Mouse (Mus musculus): ENCODE measurements around the gene Rbfox2. TPM values are rescaled to one million over a fixed set of nuclear protein-coding genes. Genes with fewer than 3 reads are reported as not detected.
A peak's percentile ranks its signal among the peaks of the same experiment; 100 is the strongest.

Rbfox2 gene
- polyA plus RNA-seq (2012; ENCODE audit: insufficient read depth, insufficient read length, missing spikeins), result 1.3 and 2.0 TPM in 2 replicates

DNA sequence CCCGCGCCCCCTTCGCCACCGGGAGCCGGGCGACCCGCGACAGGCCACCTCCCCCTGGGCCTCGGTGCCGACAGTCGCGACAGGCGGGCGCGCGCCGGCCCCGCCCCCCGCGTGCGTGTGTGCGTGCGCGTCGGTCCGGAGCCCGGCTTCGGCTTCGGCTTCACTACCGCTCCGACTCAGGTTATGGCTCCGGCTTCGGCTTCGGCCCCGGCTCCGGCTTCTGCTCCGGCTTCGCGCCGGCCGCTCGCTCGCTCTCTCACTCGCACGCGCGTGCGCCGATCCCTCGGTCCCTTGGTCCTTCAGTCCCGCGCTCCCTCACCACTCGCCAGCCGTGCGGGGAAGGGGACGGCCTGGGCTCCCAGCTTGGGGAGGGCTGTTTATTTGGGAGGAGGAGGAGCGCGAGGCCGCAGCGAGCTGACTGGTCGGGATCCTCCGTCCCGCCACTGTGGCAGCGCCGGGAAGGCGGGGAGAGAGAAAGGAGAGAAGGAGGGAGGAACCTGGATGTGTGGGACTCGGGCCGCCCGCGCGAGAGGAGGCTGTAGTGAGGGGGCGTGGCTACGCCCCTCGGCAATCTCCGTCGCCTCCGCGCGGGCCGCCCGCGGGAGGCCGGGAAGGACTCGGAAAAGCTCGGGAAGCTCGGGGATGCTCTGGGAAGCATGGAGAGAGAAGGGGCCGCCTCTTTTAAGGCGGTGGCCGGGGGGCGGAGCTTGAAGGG, at the start of gene Rbfox2:
Gene Rbfox2, minus strand, starts transcription at position 458 of the 715 bp plus-strand sequence.
- TF ChIP-seq POLR2A (IDR thresholded peaks at IDR 0.05; ENCODE audit: borderline replicate concordance, low read depth, low read length) (no peak), CTCF (IDR thresholded peaks at IDR 0.05; ENCODE audit: low read depth, low read length) (no peak)
- no peak within 1 kb of the TSS for H3K27ac ChIP-seq (ENCODE audit: insufficient read depth, low read depth, low read length)
- no peaks in the 10 kb centered on the region for H3K4me1 ChIP-seq (ENCODE audit: control insufficient read depth, insufficient read depth, low read length)
- peak within 1 kb of the TSS; percentile 96 for H3K4me3 ChIP-seq (ENCODE audit: insufficient read depth, low read length)

DNA sequence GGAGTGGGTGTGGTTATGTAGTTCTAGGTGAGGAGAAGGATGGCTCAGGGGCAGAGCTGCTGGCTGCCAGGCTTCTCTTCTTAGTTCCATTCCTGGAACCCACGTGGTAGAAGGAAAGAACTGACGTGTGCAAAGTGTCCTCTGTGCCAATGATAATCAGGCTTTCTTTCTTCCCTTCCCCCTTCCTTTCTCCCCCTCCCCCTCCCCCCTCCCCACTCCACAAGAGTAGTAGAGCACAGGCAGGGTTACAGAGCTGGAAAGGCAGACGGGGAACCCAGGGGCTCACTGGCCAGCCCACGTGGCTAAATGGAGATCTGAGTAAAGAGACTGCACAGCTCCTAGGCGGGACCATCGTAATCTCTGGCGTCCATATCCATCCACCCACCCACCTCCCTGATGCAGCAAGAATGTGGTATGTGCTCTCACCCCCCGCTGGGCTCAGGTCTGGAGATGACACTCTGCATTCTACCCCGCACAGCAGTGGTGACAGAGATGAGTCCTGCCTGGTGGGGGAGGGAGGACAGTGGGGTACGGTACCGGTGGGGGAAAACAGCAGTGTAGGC, 49.5 kb upstream of the Rbfox2 start:
- TF ChIP-seq POLR2A (IDR thresholded peaks at IDR 0.05; ENCODE audit: borderline replicate concordance, low read depth, low read length), result no peak
- TF ChIP-seq CTCF (IDR thresholded peaks at IDR 0.05; ENCODE audit: low read depth, low read length), result no peak
- no peak overlapping the region for H3K4me3 ChIP-seq (ENCODE audit: insufficient read depth, low read length)
- no peaks in the 10 kb centered on the region for H3K4me1 ChIP-seq (ENCODE audit: control insufficient read depth, insufficient read depth, low read length)
- no peak overlapping the region for H3K27ac ChIP-seq (ENCODE audit: insufficient read depth, low read depth, low read length)

- Histone ChIP-seq H3K4me1 (ENCODE audit: control insufficient read depth, insufficient read depth, low read length) (no peaks in the 10 kb centered on the region), H3K27ac (ENCODE audit: insufficient read depth, low read depth, low read length) (no peak overlapping the region), H3K4me3 (ENCODE audit: insufficient read depth, low read length) (no peak overlapping the region)
- TF ChIP-seq CTCF (IDR thresholded peaks at IDR 0.05; ENCODE audit: low read depth, low read length), result no peak
- no peak for TF ChIP-seq POLR2A (IDR thresholded peaks at IDR 0.05; ENCODE audit: borderline replicate concordance, low read depth, low read length)
Measured at GRCm38 (mm10) chr15:77354848-77355551, 48.2 kb upstream of the Rbfox2 start.

DNA sequence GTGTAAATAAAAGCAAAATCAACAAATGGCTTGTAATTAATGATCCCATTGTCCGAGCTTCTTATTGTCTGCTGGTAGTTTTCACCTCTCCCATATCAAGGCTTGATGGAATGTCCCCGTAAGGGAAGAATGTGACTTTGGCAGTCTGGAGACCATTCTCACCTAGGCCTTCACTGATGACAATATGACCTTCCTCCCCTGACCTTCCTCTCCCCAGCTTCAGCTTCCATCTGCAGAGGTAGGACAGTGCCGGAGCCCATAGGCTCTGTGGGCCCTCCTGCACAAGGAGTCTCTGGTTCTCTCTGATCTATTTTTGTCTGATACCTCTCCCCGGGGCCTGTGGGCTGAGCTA, 47.7 kb upstream of the Rbfox2 start:
- no peak overlapping the region for H3K4me3 ChIP-seq (ENCODE audit: insufficient read depth, low read length)
- H3K4me1 ChIP-seq (ENCODE audit: control insufficient read depth, insufficient read depth, low read length), result no peaks in the 10 kb centered on the region
- TF ChIP-seq CTCF (IDR thresholded peaks at IDR 0.05; ENCODE audit: low read depth, low read length) (no peak), POLR2A (IDR thresholded peaks at IDR 0.05; ENCODE audit: borderline replicate concordance, low read depth, low read length) (no peak)
- H3K27ac ChIP-seq (ENCODE audit: insufficient read depth, low read depth, low read length), result no peak overlapping the region

GRCm38 (mm10) chr15:77353764-77354163, 47.0 kb upstream of the Rbfox2 start:
- Histone ChIP-seq H3K4me1 (ENCODE audit: control insufficient read depth, insufficient read depth, low read length) (no peaks in the 10 kb centered on the region), H3K27ac (ENCODE audit: insufficient read depth, low read depth, low read length) (no peak overlapping the region), H3K4me3 (ENCODE audit: insufficient read depth, low read length) (no peak overlapping the region)
- TF ChIP-seq CTCF (IDR thresholded peaks at IDR 0.05; ENCODE audit: low read depth, low read length) (no peak), POLR2A (IDR thresholded peaks at IDR 0.05; ENCODE audit: borderline replicate concordance, low read depth, low read length) (no peak)

GRCm38 (mm10) chr15:77352863-77353262, 46.1 kb upstream of the Rbfox2 start:
- no peak overlapping the region for H3K27ac ChIP-seq (ENCODE audit: insufficient read depth, low read depth, low read length)
- TF ChIP-seq POLR2A (IDR thresholded peaks at IDR 0.05; ENCODE audit: borderline replicate concordance, low read depth, low read length) (no peak), CTCF (IDR thresholded peaks at IDR 0.05; ENCODE audit: low read depth, low read length) (no peak)
- no peaks in the 10 kb centered on the region for H3K4me1 ChIP-seq (ENCODE audit: control insufficient read depth, insufficient read depth, low read length)
- H3K4me3 ChIP-seq (ENCODE audit: insufficient read depth, low read length), result no peak overlapping the region

GRCm38 (mm10) chr15:77350117-77350516, 43.3 kb upstream of the Rbfox2 start:
- TF ChIP-seq CTCF (IDR thresholded peaks at IDR 0.05; ENCODE audit: low read depth, low read length), result no peak
- TF ChIP-seq POLR2A (IDR thresholded peaks at IDR 0.05; ENCODE audit: borderline replicate concordance, low read depth, low read length), result no peak
- H3K4me1 ChIP-seq (ENCODE audit: control insufficient read depth, insufficient read depth, low read length), result no peaks in the 10 kb centered on the region
- no peak overlapping the region for H3K27ac ChIP-seq (ENCODE audit: insufficient read depth, low read depth, low read length)

DNA sequence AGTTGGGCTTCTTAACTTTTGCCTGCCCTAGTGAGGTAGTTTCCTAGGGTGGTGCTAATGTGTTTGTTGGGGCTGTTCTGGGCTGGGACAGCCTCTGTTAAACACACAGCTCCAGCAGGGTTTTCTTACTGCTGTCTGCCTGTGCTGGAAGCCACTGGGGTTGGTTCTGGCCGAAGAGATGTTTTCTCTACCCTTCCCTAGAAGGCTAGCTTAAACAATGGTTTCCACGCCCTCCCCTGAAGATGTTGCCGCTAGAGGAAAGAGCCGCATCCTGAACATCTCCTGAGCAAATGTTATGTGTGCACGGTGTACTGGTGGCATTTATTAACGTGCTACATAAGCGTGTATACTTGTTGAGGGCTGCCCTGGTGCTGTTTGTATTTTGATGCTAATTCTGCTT, 41.3 kb upstream of the Rbfox2 start:
- no peak for TF ChIP-seq POLR2A (IDR thresholded peaks at IDR 0.05; ENCODE audit: borderline replicate concordance, low read depth, low read length)
- no peak for TF ChIP-seq CTCF (IDR thresholded peaks at IDR 0.05; ENCODE audit: low read depth, low read length)
- H3K4me3 ChIP-seq (ENCODE audit: insufficient read depth, low read length), result no peak overlapping the region
- no peak overlapping the region for H3K27ac ChIP-seq (ENCODE audit: insufficient read depth, low read depth, low read length)
- no peaks in the 10 kb centered on the region for H3K4me1 ChIP-seq (ENCODE audit: control insufficient read depth, insufficient read depth, low read length)

More at GRCm38 (mm10) chr15:77350117-77350516, 43.3 kb upstream of the Rbfox2 start:
- H3K4me3 ChIP-seq (ENCODE audit: insufficient read depth, low read length), result no peak overlapping the region

GRCm38 (mm10) chr15:77344127-77345125, 37.6 kb upstream of the Rbfox2 start:
- TF ChIP-seq CTCF (IDR thresholded peaks at IDR 0.05; ENCODE audit: low read depth, low read length) (no peak), POLR2A (IDR thresholded peaks at IDR 0.05; ENCODE audit: borderline replicate concordance, low read depth, low read length) (no peak)
- H3K4me1 ChIP-seq (ENCODE audit: control insufficient read depth, insufficient read depth, low read length), result no peaks in the 10 kb centered on the region
- no peak overlapping the region for H3K4me3 ChIP-seq (ENCODE audit: insufficient read depth, low read length)
- no peak overlapping the region for H3K27ac ChIP-seq (ENCODE audit: insufficient read depth, low read depth, low read length)

Measured in bone marrow macrophage, adult 2 months (primary cell).